Mouse (Mus musculus): ENCODE measurements at regions not wholly inside any gene's neighbourhood (a gene's known extent, or its start where the extent isn't known, plus 50 kb on each side); places are given as distances from the start of the nearest gene placed in this dataset.
"Not testable (repeated sequence)": the region's sequence is repeated elsewhere in the genome, so short reads cannot be mapped to it uniquely, and the experiment has no call there.

DNA sequence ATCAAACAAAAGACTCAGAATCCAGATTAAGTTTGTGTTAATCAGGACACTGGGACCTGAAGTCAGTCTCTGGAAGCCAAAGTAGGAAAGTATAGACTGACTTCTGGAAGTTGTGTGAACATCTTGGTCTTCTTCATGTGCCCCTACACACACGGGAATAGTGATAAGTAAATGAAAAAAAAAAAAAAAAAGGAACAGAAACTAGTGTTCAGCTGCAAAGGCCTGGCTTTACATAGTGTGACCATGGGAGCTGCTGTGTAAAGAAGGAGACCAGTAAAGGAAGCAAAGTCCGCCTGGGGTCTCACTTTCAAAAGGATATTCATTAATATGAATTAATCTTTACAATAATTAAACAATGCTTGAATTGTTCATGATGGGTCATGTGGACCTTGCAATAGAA is 190.6 kb upstream of the Tmc3 start:
- Histone ChIP-seq H3K27ac (ENCODE audit: low read depth) (no peak overlapping the region), H3K4me1 (ENCODE audit: insufficient read depth) (no peaks in the 10 kb centered on the region), H3K4me3 (ENCODE audit: low read depth, low read length) (no peak overlapping the region), H3K27me3 (ENCODE audit: insufficient read depth, low read length) (no peaks in the 10 kb centered on the region), H3K9ac (replicated peaks) (no peak overlapping the region), H3K36me3 (replicated peaks; ENCODE audit: insufficient read depth, low read length) (no peaks in the 10 kb centered on the region), H3K9me3 (ENCODE audit: low read length) (no peaks in the 10 kb centered on the region), H3K4me2 (ENCODE audit: low read depth, low read length) (no peak overlapping the region)
- ATAC-seq (no peak), DNase-seq (no peak)
- TF ChIP-seq EP300 (IDR thresholded peaks at IDR 0.05; ENCODE audit: low read depth) (no peak), CTCF (IDR thresholded peaks at IDR 0.05; ENCODE audit: low read depth) (no peak)
- 47% methylated on average over 2 of the region's 2 CpGs for WGBS (ENCODE audit: insufficient replicate concordance)

DNA sequence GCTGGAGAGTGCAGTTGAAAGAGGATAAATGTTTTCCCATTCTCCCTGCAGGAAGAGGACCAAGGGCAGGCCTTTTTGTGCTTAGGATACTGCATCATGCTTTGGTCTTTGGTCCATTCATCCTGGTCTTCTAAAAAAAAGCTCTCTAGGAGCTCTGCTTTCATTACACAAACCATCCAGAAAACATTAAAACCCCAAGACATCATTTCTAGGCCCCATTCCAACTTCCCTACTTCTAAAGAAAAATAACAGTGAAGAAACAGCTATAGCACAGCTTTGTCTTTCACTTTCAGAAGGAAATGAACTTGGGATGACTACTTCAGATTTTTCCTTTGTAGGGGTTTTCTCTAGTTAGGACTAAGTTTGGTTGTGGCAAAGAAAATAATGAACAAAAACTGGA is 185.1 kb upstream of the Tmc3 start:
- H3K36me3 ChIP-seq (replicated peaks; ENCODE audit: insufficient read depth, low read length), result no peaks in the 10 kb centered on the region
- ATAC-seq (no peak), DNase-seq (no peak)
- H3K4me2 ChIP-seq (ENCODE audit: low read depth, low read length), result no peak overlapping the region
- no peaks in the 10 kb centered on the region for H3K27me3 ChIP-seq (ENCODE audit: insufficient read depth, low read length)
- no peak overlapping the region for H3K9ac ChIP-seq (replicated peaks)
- TF ChIP-seq CTCF (IDR thresholded peaks at IDR 0.05; ENCODE audit: low read depth) (no peak), EP300 (IDR thresholded peaks at IDR 0.05; ENCODE audit: low read depth) (no peak)
- H3K4me3 ChIP-seq (ENCODE audit: low read depth, low read length), result no peak overlapping the region
- H3K9me3 ChIP-seq (ENCODE audit: low read length), result no peaks in the 10 kb centered on the region
- H3K4me1 ChIP-seq (ENCODE audit: insufficient read depth), result no peaks in the 10 kb centered on the region
- no peak overlapping the region for H3K27ac ChIP-seq (ENCODE audit: low read depth)

DNA sequence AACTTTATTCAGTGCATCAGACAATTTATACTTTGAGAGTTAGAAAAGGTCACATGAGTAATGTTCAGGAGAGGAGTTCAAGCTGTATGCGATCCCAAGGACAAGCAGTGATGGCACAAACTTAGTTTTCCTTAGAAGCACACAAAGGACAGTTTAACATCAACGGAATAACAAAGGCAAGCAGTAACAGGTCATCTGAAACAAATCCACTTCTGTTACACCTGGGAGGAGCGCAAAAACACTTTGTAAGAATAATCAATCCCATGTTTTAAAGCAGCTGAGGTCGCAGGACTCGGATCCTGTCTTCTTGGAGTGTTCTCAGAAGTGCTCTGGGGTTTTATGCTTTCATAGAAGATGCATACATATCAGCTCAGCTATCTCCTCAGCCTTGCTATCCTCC is 183.7 kb upstream of the Tmc3 start:
- no peak for ATAC-seq
- DNase-seq, result no peak
- TF ChIP-seq CTCF (IDR thresholded peaks at IDR 0.05; ENCODE audit: low read depth), result no peak

GRCm38 (mm10) chr7:83412745-83413144 is 172.0 kb upstream of the Tmc3 start:
- not testable (repeated sequence) for H3K4me3 ChIP-seq (ENCODE audit: low read depth, low read length); ATAC-seq; H3K9me3 ChIP-seq (ENCODE audit: low read length); H3K27ac ChIP-seq (ENCODE audit: low read depth); H3K4me2 ChIP-seq (ENCODE audit: low read depth, low read length); H3K36me3 ChIP-seq (replicated peaks; ENCODE audit: insufficient read depth, low read length); H3K4me1 ChIP-seq (ENCODE audit: insufficient read depth); DNase-seq; H3K9ac ChIP-seq (replicated peaks); H3K27me3 ChIP-seq (ENCODE audit: insufficient read depth, low read length)
- WGBS (ENCODE audit: insufficient replicate concordance), result 77% methylated on average over 5 of the region's 5 CpGs

More for the DNA sequence above, 183.7 kb upstream of the Tmc3 start:
- H3K36me3 ChIP-seq (replicated peaks; ENCODE audit: insufficient read depth, low read length), result no peaks in the 10 kb centered on the region
- no peak overlapping the region for H3K27ac ChIP-seq (ENCODE audit: low read depth)
- H3K9ac ChIP-seq (replicated peaks), result no peak overlapping the region
- H3K9me3 ChIP-seq (ENCODE audit: low read length), result no peaks in the 10 kb centered on the region
- H3K27me3 ChIP-seq (ENCODE audit: insufficient read depth, low read length), result no peaks in the 10 kb centered on the region
- no peaks in the 10 kb centered on the region for H3K4me1 ChIP-seq (ENCODE audit: insufficient read depth)
- no peak overlapping the region for H3K4me2 ChIP-seq (ENCODE audit: low read depth, low read length)
- H3K4me3 ChIP-seq (ENCODE audit: low read depth, low read length), result no peak overlapping the region
- 70% methylated on average over 5 of the region's 5 CpGs for WGBS (ENCODE audit: insufficient replicate concordance)

DNA sequence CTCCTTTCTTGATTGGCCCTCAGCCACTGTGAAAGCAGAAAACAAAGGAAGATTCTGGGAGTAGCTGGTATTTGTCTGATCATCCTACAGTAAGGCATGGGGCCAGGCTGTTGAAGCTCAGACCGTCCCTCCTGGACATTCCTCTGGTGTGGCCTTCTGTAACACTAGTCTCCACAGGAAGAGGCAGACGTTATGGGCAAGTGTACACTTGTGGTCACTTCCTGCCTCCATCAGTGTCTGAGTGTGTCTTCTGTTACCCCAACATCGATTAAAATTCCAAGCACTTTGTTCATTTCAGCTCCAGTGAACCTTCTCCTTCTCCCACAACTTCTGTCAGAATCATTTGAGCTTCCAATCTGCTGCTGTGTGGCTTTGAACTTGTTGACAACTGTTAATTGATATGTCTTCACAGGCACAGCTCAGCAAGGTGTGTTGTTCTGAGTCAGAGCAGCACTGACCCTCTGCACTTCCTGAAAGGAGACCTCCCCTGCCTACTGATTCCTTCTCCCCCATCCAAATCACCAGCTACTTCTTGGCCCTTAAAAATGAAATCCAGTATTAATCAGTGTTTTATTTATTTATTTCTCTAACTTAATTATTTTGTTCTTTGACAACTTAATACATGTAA is 154.7 kb upstream of the Tmc3 start:
- no peak overlapping the region for H3K27ac ChIP-seq (ENCODE audit: low read depth)
- DNase-seq (no peak), ATAC-seq (no peak)
- H3K4me1 ChIP-seq (ENCODE audit: insufficient read depth), result no peaks in the 10 kb centered on the region
- H3K9ac ChIP-seq (replicated peaks), result no peak overlapping the region
- H3K36me3 ChIP-seq (replicated peaks; ENCODE audit: insufficient read depth, low read length), result no peaks in the 10 kb centered on the region
- WGBS (ENCODE audit: insufficient replicate concordance), result 52% methylated on average over 3 of the region's 3 CpGs
- H3K4me3 ChIP-seq (ENCODE audit: low read depth, low read length), result no peak overlapping the region
- no peaks in the 10 kb centered on the region for H3K27me3 ChIP-seq (ENCODE audit: insufficient read depth, low read length)
- no peak for TF ChIP-seq EP300 (IDR thresholded peaks at IDR 0.05; ENCODE audit: low read depth)
- no peak for TF ChIP-seq CTCF (IDR thresholded peaks at IDR 0.05; ENCODE audit: low read depth)
- no peaks in the 10 kb centered on the region for H3K9me3 ChIP-seq (ENCODE audit: low read length)
- H3K4me2 ChIP-seq (ENCODE audit: low read depth, low read length), result no peak overlapping the region

DNA sequence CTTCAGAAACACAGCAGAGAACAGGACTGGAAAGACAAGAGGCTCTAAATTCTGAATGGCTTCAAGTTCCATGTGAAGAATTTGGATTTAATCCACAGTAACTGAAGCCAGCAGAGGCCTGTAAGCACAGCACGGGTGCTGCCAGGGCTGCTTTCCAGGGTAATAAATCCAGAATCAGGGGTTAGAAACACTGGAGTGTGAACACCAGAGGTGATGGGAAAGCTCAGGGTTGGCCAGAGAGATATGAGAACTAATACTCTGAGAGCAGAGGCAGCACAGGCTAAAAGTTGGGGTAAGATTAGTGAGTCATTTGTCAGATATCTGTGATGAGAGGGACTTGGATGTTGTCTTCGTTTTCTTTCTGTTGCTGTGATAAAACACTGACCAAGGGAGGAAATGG is 153.6 kb upstream of the Tmc3 start:
- no peak for ATAC-seq

GRCm38 (mm10) chr7:83432843-83433242 is 151.9 kb upstream of the Tmc3 start:
- TF ChIP-seq CTCF (IDR thresholded peaks at IDR 0.05; ENCODE audit: low read depth), result no peak
- no peak for TF ChIP-seq EP300 (IDR thresholded peaks at IDR 0.05; ENCODE audit: low read depth)
- Histone ChIP-seq H3K27ac (ENCODE audit: low read depth) (no peak overlapping the region), H3K4me3 (ENCODE audit: low read depth, low read length) (no peak overlapping the region), H3K9ac (replicated peaks) (no peak overlapping the region), H3K27me3 (ENCODE audit: insufficient read depth, low read length) (no peaks in the 10 kb centered on the region), H3K9me3 (ENCODE audit: low read length) (no peaks in the 10 kb centered on the region), H3K4me1 (ENCODE audit: insufficient read depth) (no peaks in the 10 kb centered on the region), H3K4me2 (ENCODE audit: low read depth, low read length) (no peak overlapping the region), H3K36me3 (replicated peaks; ENCODE audit: insufficient read depth, low read length) (no peaks in the 10 kb centered on the region)
- no peak for DNase-seq
- ATAC-seq, result no peak
- 76% methylated on average over 1 of the region's 1 CpGs for WGBS (ENCODE audit: insufficient replicate concordance)

More for the DNA sequence above, 153.6 kb upstream of the Tmc3 start:
- 38% methylated on average over 2 of the region's 2 CpGs for WGBS (ENCODE audit: insufficient replicate concordance)
- H3K4me2 ChIP-seq (ENCODE audit: low read depth, low read length), result no peak overlapping the region
- no peaks in the 10 kb centered on the region for H3K27me3 ChIP-seq (ENCODE audit: insufficient read depth, low read length)
- no peak for TF ChIP-seq CTCF (IDR thresholded peaks at IDR 0.05; ENCODE audit: low read depth)
- TF ChIP-seq EP300 (IDR thresholded peaks at IDR 0.05; ENCODE audit: low read depth), result no peak
- no peak overlapping the region for H3K27ac ChIP-seq (ENCODE audit: low read depth)
- no peaks in the 10 kb centered on the region for H3K36me3 ChIP-seq (replicated peaks; ENCODE audit: insufficient read depth, low read length)
- DNase-seq, result no peak
- H3K9me3 ChIP-seq (ENCODE audit: low read length), result no peaks in the 10 kb centered on the region
- H3K9ac ChIP-seq (replicated peaks), result no peak overlapping the region
- no peaks in the 10 kb centered on the region for H3K4me1 ChIP-seq (ENCODE audit: insufficient read depth)
- no peak overlapping the region for H3K4me3 ChIP-seq (ENCODE audit: low read depth, low read length)
